Comparison of ENCODE assay signal across 23 mouse cellular contexts in genomic region chr3:157080585-157080984, GRCm38 (mm10).
"Had no signal": no experiment of that assay in that cellular context is flagged by ENCODE, and none has a peak within 500 bp of the region (broad histone marks: within the 10 kb centered on the region; RNA-seq: fewer than 3 reads in every experiment).

No protein-coding gene starts in this region.

- H3K9ac ChIP-seq: intestine, embryonic 15.5 days; limb, embryonic 13.5 days; liver, embryonic 12.5 days; liver, embryonic 15.5 days; midbrain, embryonic 13.5 days; neural tube, embryonic 13.5 days; stomach, embryonic 15.5 days had no signal

- DNase-seq: kidney, adult 11 months; kidney, adult 8-10 months; kidney, postnatal 25 days; layer of hippocampus, postnatal 36 days; liver; lung, adult 2 months; lung, postnatal 14 days; retina, postnatal 1 day; right cerebral cortex, postnatal 25 days; spleen, adult 18-20 months; thymus, postnatal 25 days had no signal

- H3K4me2 ChIP-seq: intestine, embryonic 15.5 days; limb, embryonic 13.5 days; liver, embryonic 12.5 days; liver, embryonic 15.5 days; midbrain, embryonic 13.5 days; neural tube, embryonic 13.5 days; stomach, embryonic 15.5 days had no signal

- H3K4me3 ChIP-seq: intestine, embryonic 15.5 days; limb, embryonic 10.5 days; limb, embryonic 13.5 days; liver, embryonic 12.5 days; liver, embryonic 15.5 days; megakaryocyte, embryonic 14.5 days; midbrain, embryonic 10.5 days; midbrain, embryonic 13.5 days; myocyte; neural tube, embryonic 13.5 days; stomach, embryonic 15.5 days had no signal

- H3K4me1 ChIP-seq: intestine, embryonic 15.5 days; limb, embryonic 10.5 days; limb, embryonic 13.5 days; liver, embryonic 12.5 days; liver, embryonic 15.5 days; megakaryocyte, embryonic 14.5 days; neural tube, embryonic 13.5 days; stomach, embryonic 15.5 days had no signal

- H3K9me3 ChIP-seq: intestine, embryonic 15.5 days; limb, embryonic 10.5 days; limb, embryonic 13.5 days; liver, embryonic 12.5 days; liver, embryonic 15.5 days; midbrain, embryonic 10.5 days; midbrain, embryonic 13.5 days; neural tube, embryonic 13.5 days; stomach, embryonic 15.5 days had no signal

- H3K27ac ChIP-seq: intestine, embryonic 15.5 days; limb, embryonic 10.5 days; limb, embryonic 13.5 days; liver, embryonic 12.5 days; liver, embryonic 15.5 days; midbrain, embryonic 10.5 days; midbrain, embryonic 13.5 days; neural tube, embryonic 13.5 days; stomach, embryonic 15.5 days had no signal

- H3K36me3 ChIP-seq: intestine, embryonic 15.5 days; limb, embryonic 10.5 days; limb, embryonic 13.5 days; liver, embryonic 12.5 days; liver, embryonic 15.5 days; midbrain, embryonic 10.5 days; midbrain, embryonic 13.5 days; neural tube, embryonic 13.5 days; stomach, embryonic 15.5 days had no signal

- H3K27me3 ChIP-seq: intestine, embryonic 15.5 days; limb, embryonic 13.5 days; liver, embryonic 12.5 days; liver, embryonic 15.5 days; megakaryocyte, embryonic 14.5 days; midbrain, embryonic 13.5 days; neural tube, embryonic 13.5 days; stomach, embryonic 15.5 days had no signal

- ATAC-seq: intestine, embryonic 15.5 days; liver, embryonic 12.5 days; midbrain, embryonic 13.5 days; midbrain, embryonic 16.5 days had no signal
